Mouse (Mus musculus): ENCODE data around the gene Ndufaf8. TPM values are rescaled to one million over a fixed set of nuclear protein-coding genes. Genes with fewer than 3 reads are reported as not detected.

Gene Ndufaf8
- total and polyA plus RNA-seq, 3 experiments: 10.4 to 60.0 (median 15.1) TPM

GRCm38 (mm10) chr11:120101036-120101435 is 2.3 kb downstream of the Ndufaf8 start:
- Histone ChIP-seq H3K9me3 (replicated peaks) (no peaks in the 10 kb centered on the region), H3K4me3 (ENCODE audit: low read depth, low read length) (no peak overlapping the region), H3K36me3 (replicated peaks) (peaks cover 74% of the 10 kb centered on the region), H3K27me3 (ENCODE audit: insufficient read depth, low read length) (no peaks in the 10 kb centered on the region), H3K4me1 (ENCODE audit: insufficient read depth, low read depth, low read length) (peaks cover 71% of the 10 kb centered on the region)
- peak; percentile 85 for TF ChIP-seq CTCF (IDR thresholded peaks at IDR 0.05; ENCODE audit: low read depth, low read length)
- TF ChIP-seq GATA2 (IDR thresholded peaks at IDR 0.05; ENCODE audit: borderline replicate concordance, low read depth, low read length): no peak
- TF ChIP-seq POLR2AphosphoS5 (IDR thresholded peaks at IDR 0.05; ENCODE audit: insufficient replicate concordance, low read depth, low read length): no peak
- no peak for TF ChIP-seq TAL1 (conservative IDR thresholded peaks at IDR 0.05; ENCODE audit: low read depth, low read length)
- ATAC-seq (ENCODE audit: extremely low read depth, insufficient number of reproducible peaks, low FRiP score, poor library complexity, severe bottlenecking) (no peak), DNase-seq (ENCODE audit: low spot score) (peak; percentile 48)

GRCm38 (mm10) chr11:120103431-120103997 is 4.8 kb downstream of the Ndufaf8 start:
- Histone ChIP-seq H3K4me3 (ENCODE audit: low read depth, low read length) (no peak overlapping the region), H3K4me1 (ENCODE audit: insufficient read depth, low read depth, low read length) (peaks cover 53% of the 10 kb centered on the region), H3K36me3 (replicated peaks) (peaks cover 85% of the 10 kb centered on the region), H3K9me3 (replicated peaks) (no peaks in the 10 kb centered on the region), H3K27me3 (ENCODE audit: insufficient read depth, low read length) (no peaks in the 10 kb centered on the region)
- DNase-seq (ENCODE audit: low spot score) (peak; percentile 26), ATAC-seq (ENCODE audit: extremely low read depth, insufficient number of reproducible peaks, low FRiP score, poor library complexity, severe bottlenecking) (no peak)
- no peak; the same call in 1 of the 2 replicates for TF ChIP-seq TAL1 (conservative IDR thresholded peaks at IDR 0.05; ENCODE audit: low read depth, low read length)
- no peak for TF ChIP-seq CTCF (IDR thresholded peaks at IDR 0.05; ENCODE audit: low read depth, low read length)
- no peak for TF ChIP-seq GATA2 (IDR thresholded peaks at IDR 0.05; ENCODE audit: borderline replicate concordance, low read depth, low read length)
- TF ChIP-seq POLR2AphosphoS5 (IDR thresholded peaks at IDR 0.05; ENCODE audit: insufficient replicate concordance, low read depth, low read length): no peak
- no peak for TF ChIP-seq GATA1 (IDR thresholded peaks at IDR 0.05; ENCODE audit: borderline replicate concordance, low read length)

- Histone ChIP-seq H3K27me3 (ENCODE audit: insufficient read depth, low read length) (no peaks in the 10 kb centered on the region), H3K4me1 (ENCODE audit: insufficient read depth, low read depth, low read length) (peaks cover 34% of the 10 kb centered on the region), H3K9me3 (replicated peaks) (no peaks in the 10 kb centered on the region), H3K4me3 (ENCODE audit: low read depth, low read length) (no peak overlapping the region), H3K36me3 (replicated peaks) (peaks cover 95% of the 10 kb centered on the region)
- TF ChIP-seq GATA2 (IDR thresholded peaks at IDR 0.05; ENCODE audit: borderline replicate concordance, low read depth, low read length): no peak
- TF ChIP-seq CTCF (IDR thresholded peaks at IDR 0.05; ENCODE audit: low read depth, low read length): no peak
- ATAC-seq (ENCODE audit: extremely low read depth, insufficient number of reproducible peaks, low FRiP score, poor library complexity, severe bottlenecking) (no peak), DNase-seq (ENCODE audit: low spot score) (no peak)
Measured at GRCm38 (mm10) chr11:120107026-120107425, 8.3 kb downstream of the Ndufaf8 start.

GRCm38 (mm10) chr11:120107796-120108195 is 9.1 kb downstream of the Ndufaf8 start:
- H3K27me3 ChIP-seq (ENCODE audit: insufficient read depth, low read length): no peaks in the 10 kb centered on the region
- TF ChIP-seq GATA2 (IDR thresholded peaks at IDR 0.05; ENCODE audit: borderline replicate concordance, low read depth, low read length): no peak
- no peak for TF ChIP-seq POLR2AphosphoS5 (IDR thresholded peaks at IDR 0.05; ENCODE audit: insufficient replicate concordance, low read depth, low read length)
- no peak for TF ChIP-seq GATA1 (IDR thresholded peaks at IDR 0.05; ENCODE audit: borderline replicate concordance, low read length)
- TF ChIP-seq CTCF (IDR thresholded peaks at IDR 0.05; ENCODE audit: low read depth, low read length): no peak
- no peak for TF ChIP-seq TAL1 (conservative IDR thresholded peaks at IDR 0.05; ENCODE audit: low read depth, low read length)
- no peak overlapping the region for H3K4me3 ChIP-seq (ENCODE audit: low read depth, low read length)
- peaks cover 26% of the 10 kb centered on the region for H3K4me1 ChIP-seq (ENCODE audit: insufficient read depth, low read depth, low read length)
- DNase-seq (ENCODE audit: low spot score) (no peak), ATAC-seq (ENCODE audit: extremely low read depth, insufficient number of reproducible peaks, low FRiP score, poor library complexity, severe bottlenecking) (no peak)
- peaks cover 97% of the 10 kb centered on the region for H3K36me3 ChIP-seq (replicated peaks)
- H3K9me3 ChIP-seq (replicated peaks): no peaks in the 10 kb centered on the region

- H3K9me3 ChIP-seq (replicated peaks): no peaks in the 10 kb centered on the region
- H3K27me3 ChIP-seq (ENCODE audit: insufficient read depth, low read length): no peaks in the 10 kb centered on the region
- TF ChIP-seq POLR2AphosphoS5 (IDR thresholded peaks at IDR 0.05; ENCODE audit: insufficient replicate concordance, low read depth, low read length) (no peak), GATA1 (IDR thresholded peaks at IDR 0.05; ENCODE audit: borderline replicate concordance, low read length) (no peak), GATA2 (IDR thresholded peaks at IDR 0.05; ENCODE audit: borderline replicate concordance, low read depth, low read length) (no peak), CTCF (IDR thresholded peaks at IDR 0.05; ENCODE audit: low read depth, low read length) (no peak), TAL1 (conservative IDR thresholded peaks at IDR 0.05; ENCODE audit: low read depth, low read length) (no peak)
- H3K4me1 ChIP-seq (ENCODE audit: insufficient read depth, low read depth, low read length): peaks cover 11% of the 10 kb centered on the region
- ATAC-seq (ENCODE audit: extremely low read depth, insufficient number of reproducible peaks, low FRiP score, poor library complexity, severe bottlenecking): no peak
- H3K4me3 ChIP-seq (ENCODE audit: low read depth, low read length): no peak overlapping the region
- DNase-seq (ENCODE audit: low spot score): no peak
- peaks cover 100% of the 10 kb centered on the region for H3K36me3 ChIP-seq (replicated peaks)
Measured at GRCm38 (mm10) chr11:120109558-120110210, 11.0 kb downstream of the Ndufaf8 start.

- ATAC-seq (ENCODE audit: extremely low read depth, insufficient number of reproducible peaks, low FRiP score, poor library complexity, severe bottlenecking) (no peak), DNase-seq (ENCODE audit: low spot score) (no peak)
- peaks cover 100% of the 10 kb centered on the region for H3K36me3 ChIP-seq (replicated peaks)
Measured at GRCm38 (mm10) chr11:120110554-120110953, 11.8 kb downstream of the Ndufaf8 start.

More at GRCm38 (mm10) chr11:120110554-120110953, 11.8 kb downstream of the Ndufaf8 start:
- Histone ChIP-seq H3K9me3 (replicated peaks) (no peaks in the 10 kb centered on the region), H3K4me3 (ENCODE audit: low read depth, low read length) (no peak overlapping the region), H3K27me3 (ENCODE audit: insufficient read depth, low read length) (no peaks in the 10 kb centered on the region), H3K4me1 (ENCODE audit: insufficient read depth, low read depth, low read length) (peaks cover 7% of the 10 kb centered on the region; the same call in 1 of the 2 replicates)
- TF ChIP-seq TAL1 (conservative IDR thresholded peaks at IDR 0.05; ENCODE audit: low read depth, low read length) (no peak), GATA2 (IDR thresholded peaks at IDR 0.05; ENCODE audit: borderline replicate concordance, low read depth, low read length) (no peak), CTCF (IDR thresholded peaks at IDR 0.05; ENCODE audit: low read depth, low read length) (no peak; the same call in 1 of the 2 replicates)
